Mouse (Mus musculus): ENCODE results near the gene Hsd11b2. TPM values are rescaled to one million over a fixed set of nuclear protein-coding genes. Genes with fewer than 3 reads are reported as not detected.
A peak's percentile ranks its signal among the peaks of the same experiment; 100 is the strongest.

Hsd11b2 gene
- polyA plus RNA-seq, 1 experiment from 2014 or later: 1.2 TPM

- H3K9ac ChIP-seq: no peak overlapping the region
Observed at GRCm38 (mm10) chr8:105533439-105533838, 14.9 kb downstream of the Hsd11b2 start.

GRCm38 (mm10) chr8:105533892-105534329 is 15.4 kb downstream of the Hsd11b2 start:
- Histone ChIP-seq H3K36me3 (peaks cover 52% of the 10 kb centered on the region), H3K27me3 (no peaks in the 10 kb centered on the region), H3K4me1 (peaks cover 10% of the 10 kb centered on the region), H3K4me2 (no peak overlapping the region), H3K9ac (no peak overlapping the region), H3K9me3 (no peaks in the 10 kb centered on the region), H3K4me3 (no peak overlapping the region), H3K27ac (peak overlapping the region; percentile 54; the same call in 1 of the 2 replicates)
- 4% methylated on average over 1 of the region's 1 CpGs for WGBS
- no peak for ATAC-seq (ENCODE audit: insufficient number of reproducible peaks, low FRiP score, low TSS enrichment, low read depth)

More at GRCm38 (mm10) chr8:105533439-105533838, 14.9 kb downstream of the Hsd11b2 start:
- H3K27me3 ChIP-seq: no peaks in the 10 kb centered on the region
- no peak overlapping the region for H3K4me3 ChIP-seq
- H3K4me1 ChIP-seq: peaks cover 10% of the 10 kb centered on the region
- H3K27ac ChIP-seq: peak overlapping the region; percentile 54; the same call in 1 of the 2 replicates
- H3K9me3 ChIP-seq: no peaks in the 10 kb centered on the region
- ATAC-seq (ENCODE audit: insufficient number of reproducible peaks, low FRiP score, low TSS enrichment, low read depth): peak; percentile 33; the same call in 1 of the 2 replicates
- WGBS: 22% methylated on average over 2 of the region's 2 CpGs
- H3K4me2 ChIP-seq: no peak overlapping the region
- H3K36me3 ChIP-seq: peaks cover 52% of the 10 kb centered on the region

GRCm38 (mm10) chr8:105536546-105536945 is 18.0 kb downstream of the Hsd11b2 start:
- Histone ChIP-seq H3K27me3 (no peaks in the 10 kb centered on the region), H3K4me3 (no peak overlapping the region), H3K4me2 (no peak overlapping the region), H3K36me3 (peaks cover 39% of the 10 kb centered on the region), H3K9me3 (no peaks in the 10 kb centered on the region), H3K9ac (no peak overlapping the region), H3K4me1 (peaks cover 10% of the 10 kb centered on the region), H3K27ac (no peak overlapping the region)
- 83% methylated on average over 3 of the region's 3 CpGs for WGBS
- ATAC-seq (ENCODE audit: insufficient number of reproducible peaks, low FRiP score, low TSS enrichment, low read depth): no peak

GRCm38 (mm10) chr8:105537011-105537677 is 18.6 kb downstream of the Hsd11b2 start:
- H3K27me3 ChIP-seq: no peaks in the 10 kb centered on the region
- H3K4me1 ChIP-seq: peaks cover 10% of the 10 kb centered on the region
- WGBS: 81% methylated on average over 6 of the region's 6 CpGs
- no peak overlapping the region for H3K9ac ChIP-seq
- no peak overlapping the region for H3K4me2 ChIP-seq
- H3K9me3 ChIP-seq: no peaks in the 10 kb centered on the region
- no peak overlapping the region for H3K4me3 ChIP-seq
- peaks cover 41% of the 10 kb centered on the region for H3K36me3 ChIP-seq
- 0 out of 2 replicates have a peak, but pooled peaks have one; percentile 35 for ATAC-seq (ENCODE audit: insufficient number of reproducible peaks, low FRiP score, low TSS enrichment, low read depth)
- no peak overlapping the region for H3K27ac ChIP-seq

- H3K9ac ChIP-seq: no peak overlapping the region
- no peak overlapping the region for H3K4me3 ChIP-seq
- ATAC-seq (ENCODE audit: insufficient number of reproducible peaks, low FRiP score, low TSS enrichment, low read depth): no peak
- no peak overlapping the region for H3K27ac ChIP-seq
- H3K36me3 ChIP-seq: peaks cover 41% of the 10 kb centered on the region
- H3K9me3 ChIP-seq: no peaks in the 10 kb centered on the region
- WGBS: 83% methylated on average over 4 of the region's 4 CpGs
- no peaks in the 10 kb centered on the region for H3K27me3 ChIP-seq
- peaks cover 4% of the 10 kb centered on the region; the same call in 1 of the 2 replicates for H3K4me1 ChIP-seq
- H3K4me2 ChIP-seq: no peak overlapping the region
Observed at GRCm38 (mm10) chr8:105538940-105539339, 20.4 kb downstream of the Hsd11b2 start.

- H3K27ac ChIP-seq: no peak overlapping the region
- no peak overlapping the region for H3K9ac ChIP-seq
- no peaks in the 10 kb centered on the region for H3K9me3 ChIP-seq
- H3K27me3 ChIP-seq: no peaks in the 10 kb centered on the region
- ATAC-seq (ENCODE audit: insufficient number of reproducible peaks, low FRiP score, low TSS enrichment, low read depth): no peak
- WGBS: 71% methylated on average over 3 of the region's 3 CpGs
- peaks cover 31% of the 10 kb centered on the region for H3K4me1 ChIP-seq
- no peak overlapping the region for H3K4me2 ChIP-seq
- peaks cover 29% of the 10 kb centered on the region for H3K36me3 ChIP-seq
- H3K4me3 ChIP-seq: no peak overlapping the region
Observed at GRCm38 (mm10) chr8:105542032-105542656, 23.6 kb downstream of the Hsd11b2 start.

GRCm38 (mm10) chr8:105542808-105543207 is 24.3 kb downstream of the Hsd11b2 start:
- H3K9ac ChIP-seq: no peak overlapping the region
- no peak overlapping the region for H3K4me2 ChIP-seq
- no peak for ATAC-seq (ENCODE audit: insufficient number of reproducible peaks, low FRiP score, low TSS enrichment, low read depth)
- peaks cover 22% of the 10 kb centered on the region for H3K36me3 ChIP-seq
- no peak overlapping the region for H3K27ac ChIP-seq
- no peaks in the 10 kb centered on the region for H3K27me3 ChIP-seq
- H3K4me3 ChIP-seq: no peak overlapping the region
- 86% methylated on average over 2 of the region's 2 CpGs for WGBS
- H3K9me3 ChIP-seq: no peaks in the 10 kb centered on the region
- peaks cover 34% of the 10 kb centered on the region for H3K4me1 ChIP-seq

- Histone ChIP-seq H3K36me3 (peaks cover 13% of the 10 kb centered on the region), H3K9ac (no peak overlapping the region), H3K27me3 (no peaks in the 10 kb centered on the region), H3K9me3 (no peaks in the 10 kb centered on the region), H3K4me2 (no peak overlapping the region), H3K27ac (no peak overlapping the region), H3K4me1 (peaks cover 34% of the 10 kb centered on the region), H3K4me3 (no peak overlapping the region)
- ATAC-seq (ENCODE audit: insufficient number of reproducible peaks, low FRiP score, low TSS enrichment, low read depth): no peak
- WGBS: 54% methylated on average over 1 of the region's 1 CpGs
Observed at GRCm38 (mm10) chr8:105543703-105544102, 25.1 kb downstream of the Hsd11b2 start.

- Histone ChIP-seq H3K4me3 (no peak overlapping the region), H3K27ac (peak overlapping the region; percentile 33; the same call in 1 of the 2 replicates), H3K4me1 (peaks cover 34% of the 10 kb centered on the region), H3K9me3 (no peaks in the 10 kb centered on the region), H3K27me3 (no peaks in the 10 kb centered on the region), H3K9ac (no peak overlapping the region), H3K36me3 (peaks cover 5% of the 10 kb centered on the region; the same call in 1 of the 2 replicates), H3K4me2 (no peak overlapping the region)
- no peak for ATAC-seq (ENCODE audit: insufficient number of reproducible peaks, low FRiP score, low TSS enrichment, low read depth)
- WGBS: 48% methylated on average over 7 of the region's 7 CpGs
Observed at GRCm38 (mm10) chr8:105544544-105545205, 26.1 kb downstream of the Hsd11b2 start.

- Histone ChIP-seq H3K9me3 (no peaks in the 10 kb centered on the region), H3K27me3 (no peaks in the 10 kb centered on the region), H3K36me3 (peaks cover 5% of the 10 kb centered on the region; the same call in 1 of the 2 replicates), H3K9ac (no peak overlapping the region), H3K4me3 (no peak overlapping the region), H3K4me1 (peaks cover 34% of the 10 kb centered on the region), H3K27ac (peak overlapping the region; percentile 33; the same call in 1 of the 2 replicates), H3K4me2 (no peak overlapping the region)
- 78% methylated on average over 3 of the region's 3 CpGs for WGBS
- no peak for ATAC-seq (ENCODE audit: insufficient number of reproducible peaks, low FRiP score, low TSS enrichment, low read depth)
Observed at GRCm38 (mm10) chr8:105545249-105545648, 26.7 kb downstream of the Hsd11b2 start.

GRCm38 (mm10) chr8:105546384-105547350 is 28.1 kb downstream of the Hsd11b2 start:
- Histone ChIP-seq H3K4me2 (no peak overlapping the region), H3K9ac (no peak overlapping the region), H3K9me3 (no peaks in the 10 kb centered on the region), H3K4me3 (no peak overlapping the region), H3K4me1 (peaks cover 34% of the 10 kb centered on the region), H3K27me3 (no peaks in the 10 kb centered on the region), H3K27ac (0 out of 2 replicates have a peak overlapping the region, but pooled peaks have one; percentile 18), H3K36me3 (peaks cover 4% of the 10 kb centered on the region; the same call in 1 of the 2 replicates)
- ATAC-seq (ENCODE audit: insufficient number of reproducible peaks, low FRiP score, low TSS enrichment, low read depth): no peak
- 53% methylated on average over 6 of the region's 6 CpGs for WGBS
